ENCODE assay signal across 14 mouse cellular contexts in genomic region chr4:156343332-156343731, GRCm38 (mm10). TPM values are rescaled to one million over a fixed set of nuclear protein-coding genes. Genes with fewer than 3 reads are reported as not detected.
A peak's percentile ranks its signal among the peaks of the same experiment; 100 is the strongest.
DNase-seq lines count a peak whose midpoint lies in the region; ATAC-seq and TF ChIP-seq lines count a peak whose summit lies in the region.
"Had no signal": no experiment of that assay in that cellular context is flagged by ENCODE, and none has a peak within 500 bp of the region (broad histone marks: within the 10 kb centered on the region; RNA-seq: fewer than 3 reads in every experiment).

No protein-coding gene starts in this region.

- TF ChIP-seq CTCF in hindbrain, postnatal 0 days (IDR thresholded peaks at IDR 0.05; ENCODE audit: low read depth): no peak

- DNase-seq in hindbrain, postnatal 0 days (ENCODE audit: low spot score): no peak
- no peak for DNase-seq in right cerebral cortex, postnatal 36 days (ENCODE audit: low spot score in 2 of 2)
- DNase-seq: cerebellum, adult 11 months; gastrocnemius, postnatal 36 days; kidney, postnatal 4 days; left cerebral cortex, postnatal 4 days; right cerebral cortex, postnatal 4 days had no signal

- H3K4me1 ChIP-seq in hindbrain, embryonic 13.5 days (replicated peaks): no peaks in the 10 kb centered on the region
- H3K4me1 ChIP-seq in hindbrain, postnatal 0 days (ENCODE audit: insufficient read depth, low read length): no peaks in the 10 kb centered on the region
- H3K4me1 ChIP-seq in embryonic facial prominence, embryonic 12.5 days: no peaks in the 10 kb centered on the region
- no peaks in the 10 kb centered on the region for H3K4me1 ChIP-seq in liver, embryonic 15.5 days (replicated peaks)

- H3K27me3 ChIP-seq in hindbrain, embryonic 13.5 days: no peaks in the 10 kb centered on the region
- H3K27me3 ChIP-seq in hindbrain, postnatal 0 days (ENCODE audit: insufficient read depth, low read length): no peaks in the 10 kb centered on the region
- H3K27me3 ChIP-seq in embryonic facial prominence, embryonic 12.5 days: no peaks in the 10 kb centered on the region
- H3K27me3 ChIP-seq in liver, embryonic 15.5 days: no peaks in the 10 kb centered on the region

- ATAC-seq in hindbrain, embryonic 13.5 days (ENCODE audit: low FRiP score): peak; percentile 17; the same call in 1 of the 2 replicates
- no peak for ATAC-seq in hindbrain, postnatal 0 days
- ATAC-seq in embryonic facial prominence, embryonic 12.5 days (ENCODE audit: insufficient number of reproducible peaks, insufficient read depth, low FRiP score, low TSS enrichment): peak; percentile 19; the same call in 1 of the 2 replicates
- peak; percentile 56 for ATAC-seq in erythroid progenitor cell, adult 5-6 weeks (replicated peaks; ENCODE audit: low FRiP score, poor library complexity, severe bottlenecking)
- peak; percentile 40; the same call in 1 of the 2 replicates for ATAC-seq in liver, embryonic 15.5 days (ENCODE audit: insufficient read depth)
- ATAC-seq in activated CD4-positive, CD25-positive, alpha-beta regulatory T cell, adult 4 months: no peak

- H3K9ac ChIP-seq in hindbrain, embryonic 13.5 days: no peak overlapping the region
- no peak overlapping the region for H3K9ac ChIP-seq in hindbrain, postnatal 0 days (replicated peaks; ENCODE audit: low read length)
- H3K9ac ChIP-seq in embryonic facial prominence, embryonic 12.5 days: no peak overlapping the region
- no peak overlapping the region for H3K9ac ChIP-seq in liver, embryonic 15.5 days

- H3K4me2 ChIP-seq in hindbrain, embryonic 13.5 days: no peak overlapping the region
- no peak overlapping the region for H3K4me2 ChIP-seq in hindbrain, postnatal 0 days (ENCODE audit: low read depth, low read length)
- H3K4me2 ChIP-seq in embryonic facial prominence, embryonic 12.5 days (replicated peaks): no peak overlapping the region
- H3K4me2 ChIP-seq in liver, embryonic 15.5 days: no peak overlapping the region

- H3K4me3 ChIP-seq in hindbrain, embryonic 13.5 days: no peak overlapping the region
- H3K4me3 ChIP-seq in hindbrain, postnatal 0 days (ENCODE audit: low read length): no peak overlapping the region
- no peak overlapping the region for H3K4me3 ChIP-seq in embryonic facial prominence, embryonic 12.5 days
- H3K4me3 ChIP-seq in liver, embryonic 15.5 days (replicated peaks): no peak overlapping the region
- H3K4me3 ChIP-seq: erythroblast, embryonic 14.5 days had no signal

- peaks cover 31% of the 10 kb centered on the region for H3K9me3 ChIP-seq in hindbrain, embryonic 13.5 days
- H3K9me3 ChIP-seq in hindbrain, postnatal 0 days (ENCODE audit: low read length): peaks cover 11% of the 10 kb centered on the region; the same call in 1 of the 2 replicates
- peaks cover 22% of the 10 kb centered on the region for H3K9me3 ChIP-seq in embryonic facial prominence, embryonic 12.5 days
- no peaks in the 10 kb centered on the region for H3K9me3 ChIP-seq in liver, embryonic 15.5 days (replicated peaks)

- no peak overlapping the region for H3K27ac ChIP-seq in hindbrain, embryonic 13.5 days
- H3K27ac ChIP-seq in hindbrain, postnatal 0 days: no peak overlapping the region
- H3K27ac ChIP-seq in embryonic facial prominence, embryonic 12.5 days: no peak overlapping the region
- H3K27ac ChIP-seq in liver, embryonic 15.5 days (replicated peaks): no peak overlapping the region

- no peaks in the 10 kb centered on the region for H3K36me3 ChIP-seq in hindbrain, embryonic 13.5 days
- H3K36me3 ChIP-seq in hindbrain, postnatal 0 days (ENCODE audit: insufficient read depth, low read length): no peaks in the 10 kb centered on the region
- H3K36me3 ChIP-seq in embryonic facial prominence, embryonic 12.5 days: no peaks in the 10 kb centered on the region
- no peaks in the 10 kb centered on the region for H3K36me3 ChIP-seq in liver, embryonic 15.5 days (replicated peaks)

- WGBS in hindbrain, embryonic 13.5 days: 72% methylated on average over 1 of the region's 1 CpGs
- WGBS in hindbrain, postnatal 0 days: 93% methylated on average over 1 of the region's 1 CpGs
- 77% methylated on average over 1 of the region's 1 CpGs for WGBS in embryonic facial prominence, embryonic 12.5 days
- 63% methylated on average over 1 of the region's 1 CpGs for WGBS in liver, embryonic 15.5 days (ENCODE audit: insufficient replicate concordance)

RNA-seq across cellular contexts. Expression of gene Vmn2r-ps159, which starts 12.4 kb away (rescaled TPM):
- polyA plus RNA-seq in hindbrain, embryonic 13.5 days (2015; fragmentation: Nextera tagmentation; extraction: Ambion mirVana): not detected in 2 replicates
- not detected in 2 replicates for total RNA-seq in hindbrain, postnatal 0 days (2014; rRNA removed)
- polyA plus RNA-seq in hindbrain, postnatal 0 days (2015; fragmentation: Nextera tagmentation; extraction: Ambion mirVana): not detected in 2 replicates
- polyA plus RNA-seq in embryonic facial prominence, embryonic 12.5 days (2016; fragmentation: Nextera tagmentation; extraction: Ambion mirVana): not detected in 2 replicates
- total RNA-seq in erythroid progenitor cell, adult 5-6 weeks (2015; ENCODE audit: low replicate concordance): not detected in 2 replicates
- not detected in 2 replicates for total RNA-seq in erythroid progenitor cell, adult 5-6 weeks (2017; ENCODE audit: low replicate concordance)
- not detected in 2 replicates for polyA plus RNA-seq in liver, embryonic 15.5 days (2015; fragmentation: Nextera tagmentation; extraction: Ambion mirVana)
- not detected for polyA plus RNA-seq in activated CD4-positive, CD25-positive, alpha-beta regulatory T cell, adult 4 months (2017; shearing (Covaris generic))
- total RNA-seq: adrenal gland, adult 18-20 months; gastrocnemius, postnatal 36 days; left cerebral cortex, postnatal 4 days had no signal
- polyA plus RNA-seq: erythroblast, embryonic 14.5 days had no signal

Comparison
In these comparisons a context has a peak if more than half of its experiments do, and no peak if none do; other contexts are left out.
1. ATAC-seq: peak in hindbrain, embryonic 13.5 days (single experiment), embryonic facial prominence, embryonic 12.5 days (single experiment), erythroid progenitor cell, adult 5-6 weeks (single experiment) and liver, embryonic 15.5 days (single experiment); none in hindbrain, postnatal 0 days (single experiment) and activated CD4-positive, CD25-positive, alpha-beta regulatory T cell, adult 4 months (single experiment).